Mouse (Mus musculus) left cerebral cortex, postnatal 10 days (tissue): ENCODE results near the gene Ppil3. TPM values are rescaled to one million over a fixed set of nuclear protein-coding genes. Genes with fewer than 3 reads are reported as not detected.
A peak's percentile ranks its signal among the peaks of the same experiment; 100 is the strongest.

Experiments
- DNase-seq, 2 experiments: peaks; one replicate each; pipeline ENCODE4 v3.0.0; 2021 to 2022; ENCODE audit warnings: low spot score in 2 of 2, mixed read lengths in 1 of 2; ENCODE audit errors: extremely low spot score in 1 of 2
- intact Hi-C: fragments of 180-260 bp; cut with DNase I; formaldehyde crosslinking; loops from one replicate; pipeline ENCODE4 v1.15.1; 2025
- total RNA-seq, 2 experiments: library from RNA; stranded (reverse); gene quantifications; 2 replicates each; pipeline ENCODE4 v1.2.3; 2021

The Ppil3 gene
- 10 to 100 TPM; 29.0 to 30.0 TPM for total RNA-seq

- intact Hi-C loops, result no loop called here
- DNase-seq, result peak; percentile 88 to 91
Observed at GRCm38 (mm10) chr1:58445143-58445722, at the start of gene Ppil3, which contains the start of gene Nif3l1. Gene Ppil3 (minus strand): TSS chr1:58445486. Gene Nif3l1 (plus strand): TSS chr1:58445151.

- intact Hi-C loops, result no loop called here
- no peak for DNase-seq
Observed at GRCm38 (mm10) chr1:58482647-58483046, 37.4 kb upstream of the Ppil3 start.

- intact Hi-C loops, result loop anchor here (5.0 to 10.0 kb wide), 2 partner anchors 72 to 429 kb away; no protein-coding TSS in a partner anchor
- DNase-seq, result no peak
Observed at GRCm38 (mm10) chr1:58475662-58476061, 30.4 kb upstream of the Ppil3 start.

GRCm38 (mm10) chr1:58465561-58465960, 20.3 kb upstream of the Ppil3 start:
- intact Hi-C loops, result no loop called here
- no peak for DNase-seq

DNA sequence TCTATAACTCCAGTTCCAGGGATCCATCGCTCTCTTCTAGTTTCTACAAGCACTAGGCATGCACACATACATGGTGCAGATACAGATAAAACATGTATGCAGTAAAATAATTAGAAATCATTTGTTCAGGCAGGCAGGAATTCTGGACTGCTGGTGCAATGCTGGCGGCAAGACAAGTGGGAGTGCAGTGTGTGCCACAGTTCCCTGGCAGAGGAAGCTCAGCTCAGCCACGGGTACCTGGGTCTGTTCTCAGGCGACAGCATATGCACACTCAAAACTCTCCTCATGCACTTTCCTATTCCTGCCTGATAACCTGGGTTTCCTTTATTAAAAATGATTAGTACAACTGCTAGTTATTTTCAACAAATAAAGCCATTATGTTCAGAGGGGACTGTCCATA, 19.8 kb upstream of the Ppil3 start:
- intact Hi-C loops, result no loop called here
- DNase-seq, result no peak

DNA sequence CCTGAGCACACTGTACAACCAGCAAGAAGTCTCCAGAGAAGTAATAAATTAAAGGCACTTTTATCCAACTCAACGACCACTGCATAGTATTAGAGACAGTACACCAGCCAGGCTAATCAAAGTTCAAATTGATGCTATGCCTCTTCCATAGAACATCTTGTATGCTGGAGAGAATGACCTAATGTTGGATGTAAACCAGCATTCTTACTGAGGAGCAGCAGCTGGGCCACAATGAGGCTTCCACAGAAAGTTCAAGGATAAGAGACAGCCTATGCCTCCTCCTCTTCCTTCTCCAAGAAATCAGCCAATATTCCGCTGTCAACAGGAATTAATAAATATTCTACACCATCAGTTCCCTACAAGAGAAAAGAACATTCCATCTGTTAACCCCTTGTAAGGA, 18.6 kb upstream of the Ppil3 start:
- no peak for DNase-seq
- intact Hi-C loops, result no loop called here

DNA sequence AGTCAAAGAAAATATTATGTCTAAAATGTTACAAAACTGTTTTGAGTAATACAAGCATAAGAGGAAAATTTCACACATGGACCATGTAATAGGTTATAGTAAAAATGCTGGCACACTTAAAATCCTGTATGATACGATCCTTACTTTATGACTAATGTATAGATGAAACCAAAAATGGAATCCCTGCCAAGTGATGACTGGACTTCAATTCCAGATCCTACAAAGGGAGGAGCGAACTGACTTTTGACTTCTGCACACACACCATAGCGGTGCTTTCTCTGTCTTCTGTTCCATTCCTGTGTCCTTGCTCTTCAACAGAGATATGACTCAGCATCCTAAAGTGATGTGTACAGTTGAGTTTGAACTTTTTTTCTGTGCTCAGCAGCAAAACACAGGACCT, 15.3 kb upstream of the Ppil3 start:
- intact Hi-C loops, result no loop called here
- no peak for DNase-seq

DNA sequence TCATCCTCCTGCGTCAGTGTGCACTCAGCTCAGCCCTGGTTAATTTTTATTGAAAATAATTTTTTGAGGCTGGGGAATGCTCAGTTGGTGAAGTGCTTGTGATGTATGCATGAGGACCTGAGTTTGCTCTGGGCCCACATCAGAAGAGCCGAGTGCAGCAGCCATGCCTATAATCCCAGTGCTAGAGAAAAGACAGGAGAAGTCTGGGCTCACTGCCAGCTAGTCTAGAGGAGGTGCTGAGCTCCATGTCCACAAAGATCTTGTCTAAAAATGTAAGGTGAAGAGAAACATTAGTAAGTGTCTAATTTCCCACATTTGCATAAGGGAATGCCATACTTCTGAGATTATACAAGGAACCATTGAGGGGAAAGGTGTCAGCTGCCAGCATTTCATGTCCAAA, 13.6 kb upstream of the Ppil3 start:
- no peak for DNase-seq
- intact Hi-C loops, result no loop called here

DNA sequence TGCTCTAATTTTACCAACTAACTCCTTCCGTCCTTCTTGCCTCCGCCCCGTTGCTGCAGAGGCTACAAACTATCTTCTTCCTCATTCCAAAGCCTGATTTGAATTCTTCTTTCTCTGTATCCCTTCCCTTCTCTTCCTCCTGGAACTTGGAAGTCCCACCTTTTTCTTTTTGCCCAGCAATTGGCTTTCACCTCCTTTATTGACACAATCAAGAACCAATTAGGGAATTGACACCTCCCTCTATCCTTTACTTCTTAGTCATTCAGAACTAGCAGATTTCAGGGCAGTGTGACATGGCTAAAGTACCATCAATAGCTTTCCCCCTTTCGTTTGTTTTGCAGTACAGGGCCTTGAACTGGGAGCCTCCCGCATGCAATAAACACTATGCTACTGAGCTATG, 12.9 kb upstream of the Ppil3 start:
- intact Hi-C loops, result no loop called here
- no peak for DNase-seq

GRCm38 (mm10) chr1:58454316-58454715, 9.0 kb upstream of the Ppil3 start:
- intact Hi-C loops, result no loop called here
- DNase-seq, result no peak

- intact Hi-C loops, result no loop called here
- no peak for DNase-seq
Observed at GRCm38 (mm10) chr1:58448396-58448795, 3.1 kb upstream of the Ppil3 start.

DNA sequence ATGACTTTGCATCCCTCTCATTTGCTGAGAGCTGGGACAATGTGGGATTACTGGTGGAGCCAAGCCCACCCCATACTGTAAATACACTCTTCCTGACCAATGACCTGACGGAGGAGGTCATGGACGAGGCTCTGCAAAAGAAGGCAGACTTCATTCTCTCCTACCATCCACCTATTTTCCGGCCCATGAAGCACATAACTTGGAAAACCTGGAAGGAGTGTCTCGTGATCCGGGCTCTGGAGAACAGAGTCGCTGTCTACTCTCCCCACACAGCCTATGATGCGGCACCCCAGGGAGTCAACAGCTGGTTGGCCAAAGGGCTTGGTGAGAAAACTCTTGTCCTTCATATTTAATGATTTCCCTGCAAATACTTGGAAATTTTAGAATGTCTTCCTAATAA, 2.5 kb upstream of the Ppil3 start:
- intact Hi-C loops, result no loop called here
- DNase-seq, result no peak

DNA sequence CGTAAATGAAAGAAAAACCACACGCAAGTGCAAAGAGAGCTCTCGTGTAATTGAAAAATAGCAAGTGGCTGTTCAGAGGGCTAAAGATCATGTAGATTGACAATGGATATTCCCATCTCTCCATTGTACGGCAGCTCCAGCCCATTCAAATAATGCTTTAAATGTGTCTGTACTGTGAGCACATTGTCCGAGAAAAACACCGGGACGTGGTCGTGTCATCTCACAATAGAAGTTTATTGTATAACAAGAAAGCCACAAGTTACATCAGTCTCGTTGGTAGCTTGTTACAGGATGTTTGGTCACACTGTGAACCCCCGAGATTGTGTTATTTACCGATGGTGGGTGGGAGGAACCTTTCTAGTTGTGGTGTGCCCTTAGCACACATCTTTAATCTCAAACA, 575 bp upstream of the Ppil3 start:
- no peak for DNase-seq
- intact Hi-C loops, result no loop called here

DNA sequence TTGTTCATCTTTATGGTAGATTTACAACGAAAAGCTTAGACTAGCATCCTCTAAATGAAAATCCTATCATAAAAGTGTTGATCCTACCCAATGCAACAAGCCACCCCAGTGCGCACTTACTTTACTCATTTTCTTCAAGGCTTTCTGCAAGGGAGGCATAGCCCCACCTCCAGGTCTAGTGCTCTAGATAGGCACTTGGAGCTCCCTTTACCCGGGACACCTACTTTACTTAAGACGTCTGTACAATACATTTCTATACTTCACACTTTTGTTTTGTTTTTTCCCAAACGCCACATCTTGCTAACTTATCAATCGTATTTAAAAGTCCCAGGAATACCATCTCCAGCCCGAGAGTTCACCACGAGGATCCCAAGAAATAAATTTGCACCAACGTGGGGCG, 595 bp downstream of the Ppil3 start:
- no peak for DNase-seq
- intact Hi-C loops, result no loop called here

DNA sequence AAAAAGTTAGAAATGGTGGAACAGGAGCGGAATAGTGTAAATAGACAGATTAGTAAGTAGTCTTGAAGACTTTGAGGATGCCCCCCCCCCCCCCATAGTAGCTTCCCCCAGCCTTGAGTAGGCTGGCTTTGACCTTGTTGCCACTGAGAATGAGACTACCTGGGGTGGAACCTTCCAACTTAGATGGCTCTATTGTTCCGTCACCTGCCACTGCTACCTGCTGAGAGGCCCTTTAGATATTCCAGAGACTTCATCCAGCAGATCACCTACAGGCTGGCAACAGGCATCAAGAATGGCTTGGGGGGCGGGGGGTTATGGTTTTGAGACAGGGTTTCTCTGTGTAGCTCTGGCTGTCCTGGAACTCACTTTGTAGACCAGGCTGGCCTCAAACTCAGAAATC, 20.7 kb downstream of the Ppil3 start:
- intact Hi-C loops, result no loop called here
- no peak for DNase-seq

DNA sequence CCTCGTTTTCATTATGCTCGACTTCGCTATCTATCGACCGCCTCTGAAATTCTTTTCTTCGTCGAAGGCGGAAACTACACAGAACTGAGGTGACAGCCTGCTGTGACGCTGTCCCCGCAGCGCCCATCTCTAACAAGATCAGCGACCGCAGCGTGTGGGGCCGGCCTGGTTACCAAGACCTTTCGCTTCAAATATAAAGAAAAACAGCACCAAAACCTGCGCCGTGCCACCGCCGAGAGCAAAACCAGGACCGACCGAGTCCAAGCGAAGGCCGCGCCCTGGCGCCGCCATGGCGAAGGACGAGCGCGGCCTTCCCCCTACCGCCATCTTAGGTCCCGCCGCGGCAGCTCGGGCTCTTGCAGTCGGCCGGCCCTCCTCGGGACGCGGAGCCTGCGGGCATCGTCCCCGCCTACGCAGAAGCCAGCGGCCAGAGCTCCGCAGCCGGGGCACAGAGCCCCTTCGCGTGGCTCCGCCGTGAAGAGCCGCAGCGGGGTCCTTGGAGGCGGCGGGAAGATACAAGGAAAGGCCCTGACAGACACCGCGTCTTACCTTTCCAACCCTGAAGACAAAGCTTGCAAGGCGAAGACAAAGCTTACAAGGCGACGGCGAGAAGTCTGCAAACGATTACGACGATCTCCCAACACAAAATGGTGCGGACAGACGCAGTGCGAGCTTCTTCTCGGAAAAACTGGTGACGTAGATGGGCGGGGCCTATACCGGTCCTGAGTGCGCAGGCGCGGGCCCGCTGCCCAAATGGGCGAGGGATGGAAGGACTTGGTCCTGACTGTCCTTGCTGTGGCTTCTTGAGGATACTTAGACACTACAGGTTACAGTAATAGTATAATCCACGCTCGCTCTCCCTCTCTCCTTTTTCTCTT, 21.7 kb downstream of the Ppil3 start, which contains the start of gene Clk1:
Gene Clk1 (minus strand): TSS at position 696 of the 878 bp plus-strand sequence.
- DNase-seq, result peak; percentile 95
- intact Hi-C loops, result no loop called here

- peak in 1 of 2 experiments; percentile 35 for DNase-seq
- intact Hi-C loops, result no loop called here
Observed at GRCm38 (mm10) chr1:58422879-58423278, 22.4 kb downstream of the Ppil3 start.

DNA sequence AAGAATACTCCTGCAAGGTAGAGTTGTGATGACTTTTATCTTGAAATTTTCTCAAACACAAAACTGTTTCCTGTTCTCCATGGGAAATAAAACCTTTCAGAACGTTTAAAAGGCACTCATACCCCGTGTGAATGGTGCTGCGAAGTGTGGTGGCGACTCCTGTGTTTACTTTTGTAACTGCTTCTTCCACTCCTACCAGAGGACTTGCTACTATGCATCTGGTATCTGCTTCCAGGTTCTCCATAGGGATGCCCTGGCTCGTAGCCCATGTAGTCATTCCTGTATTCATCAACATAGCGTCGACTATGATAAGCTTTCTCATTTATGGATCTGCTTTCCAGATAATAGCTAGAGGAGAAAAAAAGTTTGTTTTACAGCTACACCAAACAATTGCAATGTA, 24.3 kb downstream of the Ppil3 start:
- intact Hi-C loops, result no loop called here
- DNase-seq, result no peak

- intact Hi-C loops, result no loop called here
- no peak for DNase-seq
Observed at GRCm38 (mm10) chr1:58420032-58420431, 25.3 kb downstream of the Ppil3 start.

DNA sequence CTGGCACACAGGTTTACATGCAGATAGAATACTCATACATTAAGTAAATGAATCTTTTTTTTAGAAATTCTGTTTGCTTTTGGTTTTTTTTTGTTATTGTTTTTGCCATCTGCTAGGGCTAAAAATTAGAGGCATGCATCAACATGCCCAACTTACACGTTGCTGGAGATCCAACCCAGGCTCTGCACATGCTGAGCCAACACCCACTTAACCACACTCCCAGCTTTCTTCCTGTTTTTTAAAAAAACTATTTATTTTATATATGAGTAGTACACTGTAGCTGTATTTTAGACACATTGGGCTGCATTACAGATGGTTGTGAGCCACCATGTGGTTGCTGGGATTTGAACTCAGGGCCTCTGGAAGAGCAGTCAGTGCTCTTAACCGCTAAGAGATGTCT, 29.2 kb downstream of the Ppil3 start:
- no peak for DNase-seq
- intact Hi-C loops, result no loop called here
